Mouse (Mus musculus): ENCODE data around the gene Ttc3.
"Not testable (repeated sequence)": the region's sequence is repeated elsewhere in the genome, so short reads cannot be mapped to it uniquely, and the experiment has no call there.

The Ttc3 gene

GRCm38 (mm10) chr16:94370173-94370914, at the start of gene Ttc3:
Ttc3 (plus strand) TSS chr16:94370618.
- peak; percentile 77 for DNase-seq (ENCODE audit: low spot score)

GRCm38 (mm10) chr16:94323681-94324080, 46.7 kb upstream of the Ttc3 start:
- DNase-seq (ENCODE audit: low spot score): no peak

- DNase-seq (ENCODE audit: low spot score): no peak
These were observed 44.4 kb upstream of the Ttc3 start for GRCm38 (mm10) chr16:94326008-94326407.

- DNase-seq (ENCODE audit: low spot score): no peak
These were observed 42.4 kb upstream of the Ttc3 start, which contains the start of gene Ripply3 for GRCm38 (mm10) chr16:94327781-94328711. Ripply3 (plus strand) TSS chr16:94328420.

GRCm38 (mm10) chr16:94328881-94329867, 41.2 kb upstream of the Ttc3 start:
- DNase-seq (ENCODE audit: low spot score): no peak

- DNase-seq (ENCODE audit: low spot score): no peak
These were observed 40.0 kb upstream of the Ttc3 start for GRCm38 (mm10) chr16:94330429-94330828.

- DNase-seq (ENCODE audit: low spot score): no peak
These were observed 39.1 kb upstream of the Ttc3 start for GRCm38 (mm10) chr16:94331233-94331885.

GRCm38 (mm10) chr16:94331886-94332252, 38.5 kb upstream of the Ttc3 start:
- peak; percentile 71 for DNase-seq (ENCODE audit: low spot score)

- no peak for DNase-seq (ENCODE audit: low spot score)
These were observed 34.8 kb upstream of the Ttc3 start for GRCm38 (mm10) chr16:94335656-94336055.

GRCm38 (mm10) chr16:94339164-94340160, 31.0 kb upstream of the Ttc3 start:
- not testable (repeated sequence) for DNase-seq (ENCODE audit: low spot score)

GRCm38 (mm10) chr16:94345733-94346132, 24.7 kb upstream of the Ttc3 start:
- no peak for DNase-seq (ENCODE audit: low spot score)

GRCm38 (mm10) chr16:94347080-94347731, 23.2 kb upstream of the Ttc3 start:
- no peak for DNase-seq (ENCODE audit: low spot score)

GRCm38 (mm10) chr16:94348779-94349178, 21.6 kb upstream of the Ttc3 start:
- no peak for DNase-seq (ENCODE audit: low spot score)

GRCm38 (mm10) chr16:94349588-94350286, 20.7 kb upstream of the Ttc3 start:
- no peak for DNase-seq (ENCODE audit: low spot score)

- no peak for DNase-seq (ENCODE audit: low spot score)
These were observed 20.1 kb upstream of the Ttc3 start for GRCm38 (mm10) chr16:94350287-94350677.

GRCm38 (mm10) chr16:94354450-94354849, 16.0 kb upstream of the Ttc3 start:
- DNase-seq (ENCODE audit: low spot score): no peak

GRCm38 (mm10) chr16:94356046-94356445, 14.4 kb upstream of the Ttc3 start:
- DNase-seq (ENCODE audit: low spot score): no peak

- DNase-seq (ENCODE audit: low spot score): no peak
These were observed 13.5 kb upstream of the Ttc3 start for GRCm38 (mm10) chr16:94356776-94357494.

All from c-Kit-positive CD71-positive TER-119-positive erythroid progenitor cells, embryonic 14.5 days (primary cell).